Mouse (Mus musculus): ENCODE measurements around the gene 1600014C23Rik.

DNA sequence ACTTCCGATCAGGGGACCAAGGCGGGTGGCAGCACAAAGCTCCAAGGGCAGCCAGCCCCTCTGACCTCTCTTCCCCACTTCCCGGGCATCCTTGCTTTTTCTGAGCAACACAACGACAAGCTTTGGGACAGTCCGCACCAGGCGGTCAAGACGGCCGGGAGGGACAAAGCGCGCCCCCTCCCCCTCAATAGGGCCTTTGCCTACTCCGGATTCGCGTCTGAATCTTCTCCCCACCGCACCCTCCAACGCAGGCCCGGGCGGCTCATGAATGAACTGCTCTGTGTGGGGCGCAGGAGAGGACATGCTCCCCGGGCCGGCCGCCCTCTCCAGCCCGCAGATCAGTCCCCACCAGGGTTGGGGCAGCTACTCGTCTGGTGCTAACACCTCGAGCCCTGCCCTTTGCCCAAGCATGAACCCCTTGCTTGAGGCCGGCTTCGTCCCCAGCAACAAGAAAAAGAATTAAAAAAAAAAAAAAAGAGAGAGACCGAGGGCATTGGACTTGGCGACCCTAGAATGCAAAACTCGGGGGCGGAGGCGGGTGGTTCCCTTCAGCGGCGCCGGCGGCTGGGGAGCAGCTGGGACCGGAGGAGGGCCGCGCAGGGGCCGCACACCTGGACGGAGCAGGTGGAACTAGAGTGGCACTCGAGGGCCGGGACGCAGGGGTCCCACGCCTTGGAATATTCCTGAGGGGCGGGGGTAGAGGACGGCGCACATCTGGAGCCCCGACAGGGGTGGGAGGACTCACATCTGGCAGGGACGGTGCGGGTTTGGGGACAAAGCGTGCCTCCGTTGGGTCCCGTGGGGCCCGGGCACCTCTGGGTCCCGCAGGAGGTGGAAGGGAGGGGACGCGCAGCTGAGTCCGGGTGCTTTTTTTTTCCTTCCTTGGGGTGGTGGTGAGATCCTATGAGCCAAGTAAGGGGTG is 48.2 kb downstream of the 1600014C23Rik start:
- TF ChIP-seq ZC3H11A (IDR thresholded peaks at IDR 0.05; ENCODE audit: borderline replicate concordance, low read depth, low read length) (no peak), ZNF384 (IDR thresholded peaks at IDR 0.05; ENCODE audit: low read depth, low read length) (no peak; the same call in none of the 2 replicates), CHD2 (IDR thresholded peaks at IDR 0.05; ENCODE audit: low read depth, low read length) (no peak), MAFK (IDR thresholded peaks at IDR 0.05; ENCODE audit: insufficient read depth, low read depth, low read length) (no peak), HCFC1 (IDR thresholded peaks at IDR 0.05; ENCODE audit: borderline replicate concordance, insufficient read depth, low read length) (no peak)
